Mouse (Mus musculus) hindbrain, postnatal 0 days (tissue): ENCODE results near the gene Sec14l1. TPM values are rescaled to one million over a fixed set of nuclear protein-coding genes. Genes with fewer than 3 reads are reported as not detected.
A peak's percentile ranks its signal among the peaks of the same experiment; 100 is the strongest.

Experiments used
- ATAC-seq: fragments of 200-750 bp; cut with Nextera tagmentation; 2 replicates; pipeline ENCODE4 v1.8.0; 2017; ENCODE audit warnings: mild to moderate bottlenecking, moderate TSS enrichment, moderate library complexity
- DNase-seq: peaks from one replicate; pipeline ENCODE4 v3.0.0-alpha.2; 2015; ENCODE audit warnings: low spot score
- H3K27ac ChIP-seq: fragments of 300-500 bp; sonication (generic); 2 replicates; pipeline ENCODE4 v1.5.1; 2014; ENCODE audit warnings: mild to moderate bottlenecking
- H3K27me3 ChIP-seq: fragments of 300-500 bp; sonication (generic); 2 replicates; pipeline ENCODE4 v1.6.1; 2014; ENCODE audit warnings: low read length, mixed read lengths; ENCODE audit not compliant: insufficient read depth
- H3K36me3 ChIP-seq: fragments of 300-500 bp; sonication (generic); 2 replicates; pipeline ENCODE4 v1.6.1; 2014; ENCODE audit warnings: low read length, mixed read lengths; ENCODE audit not compliant: insufficient read depth
- H3K4me1 ChIP-seq: fragments of 300-500 bp; sonication (generic); 2 replicates; pipeline ENCODE4 v1.6.1; 2014; ENCODE audit warnings: antibody characterized with exemption, low read length, mixed read lengths; ENCODE audit not compliant: insufficient read depth
- H3K4me2 ChIP-seq: fragments of 300-500 bp; sonication (generic); 2 replicates; pipeline ENCODE4 v1.6.1; 2014; ENCODE audit warnings: low read depth, mild to moderate bottlenecking, low read length, moderate library complexity, mixed read lengths
- H3K4me3 ChIP-seq: fragments of 300-500 bp; sonication (generic); 2 replicates; pipeline ENCODE4 v1.5.1; 2014; ENCODE audit warnings: low read length
- H3K9ac ChIP-seq: fragments of 300-500 bp; sonication (generic); replicated peaks from 2 replicates; pipeline ENCODE4 v1.6.1; 2014; ENCODE audit warnings: mild to moderate bottlenecking, low read length, moderate library complexity, mixed read lengths
- H3K9me3 ChIP-seq: fragments of 300-500 bp; sonication (generic); 2 replicates; pipeline ENCODE4 v1.6.1; 2016; ENCODE audit warnings: low read length, mixed read lengths
- CTCF ChIP-seq: IDR thresholded peaks from 2 replicates; pipeline ENCODE4 v1.5.1; 2016; ENCODE audit warnings: antibody characterized with exemption, control low read depth, low read depth
- WGBS: fragments of 180-500 bp; shearing (Covaris S2); extraction: QIAGEN DNeasy Blood & Tissue Kit; methylation state at CpG from one replicate; pipeline ENCODE4 v1.1.7; 2014; 5-methylcytosine and 5-hydroxymethylcytosine counted together
- polyA plus RNA-seq: library from polyadenylated mRNA; unstranded; fragments of >200 nt; fragmentation: Nextera tagmentation; extraction: Ambion mirVana; gene quantifications from 2 replicates; pipeline ENCODE4 v1.2.1, GENCODE M21; 2015
- total RNA-seq: library from RNA; depleted of rRNA; stranded (reverse); fragments of >200 nt; gene quantifications from 2 replicates; pipeline ENCODE4 v1.2.3, GENCODE M21; 2014

The Sec14l1 gene
- total and polyA plus RNA-seq, 2 experiments from 2014 or later = 47.0 to 74.1 TPM

DNA sequence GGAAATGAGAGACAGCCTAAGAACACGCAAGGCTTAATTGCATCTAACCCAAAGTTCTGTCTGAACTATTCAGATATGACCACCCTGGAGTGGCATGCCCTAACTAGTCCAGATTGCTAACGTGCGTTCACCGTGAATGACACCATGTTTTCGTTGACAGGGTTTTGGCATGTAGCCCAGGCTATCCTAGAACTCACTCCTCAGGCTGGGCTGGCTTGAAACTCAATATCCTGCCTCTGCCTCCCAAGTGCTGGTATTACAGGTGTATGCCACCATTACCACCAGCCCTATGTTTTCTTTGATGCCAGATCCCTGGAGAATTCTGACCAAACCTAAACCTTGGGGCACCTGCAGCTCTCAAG is 45.0 kb downstream of the Sec14l1 start:
- ATAC-seq = no peak
- no peak overlapping the region for H3K4me2 ChIP-seq
- no peak for DNase-seq
- 0 out of 2 replicates have a peak, but pooled peaks cover 4% of the 10 kb centered on the region for H3K4me1 ChIP-seq
- no peak for TF ChIP-seq CTCF
- no peak overlapping the region for H3K27ac ChIP-seq
- H3K9ac ChIP-seq = no peak overlapping the region
- peaks cover 11% of the 10 kb centered on the region; the same call in 1 of the 2 replicates for H3K36me3 ChIP-seq
- no peaks in the 10 kb centered on the region for H3K27me3 ChIP-seq
- no peak overlapping the region for H3K4me3 ChIP-seq
- 45% methylated on average over 5 of the region's 5 CpGs for WGBS
- H3K9me3 ChIP-seq = no peaks in the 10 kb centered on the region

GRCm38 (mm10) chr11:117160791-117161190 is 45.8 kb downstream of the Sec14l1 start:
- 90% methylated on average over 12 of the region's 12 CpGs for WGBS
- H3K27ac ChIP-seq = no peak overlapping the region
- no peaks in the 10 kb centered on the region for H3K9me3 ChIP-seq
- DNase-seq (no peak), ATAC-seq (no peak)
- H3K4me3 ChIP-seq = no peak overlapping the region
- no peak overlapping the region for H3K9ac ChIP-seq
- no peak overlapping the region for H3K4me2 ChIP-seq
- H3K27me3 ChIP-seq = no peaks in the 10 kb centered on the region
- 0 out of 2 replicates have a peak, but pooled peaks cover 4% of the 10 kb centered on the region for H3K4me1 ChIP-seq
- H3K36me3 ChIP-seq = peaks cover 2% of the 10 kb centered on the region; the same call in 1 of the 2 replicates
- TF ChIP-seq CTCF = no peak

DNA sequence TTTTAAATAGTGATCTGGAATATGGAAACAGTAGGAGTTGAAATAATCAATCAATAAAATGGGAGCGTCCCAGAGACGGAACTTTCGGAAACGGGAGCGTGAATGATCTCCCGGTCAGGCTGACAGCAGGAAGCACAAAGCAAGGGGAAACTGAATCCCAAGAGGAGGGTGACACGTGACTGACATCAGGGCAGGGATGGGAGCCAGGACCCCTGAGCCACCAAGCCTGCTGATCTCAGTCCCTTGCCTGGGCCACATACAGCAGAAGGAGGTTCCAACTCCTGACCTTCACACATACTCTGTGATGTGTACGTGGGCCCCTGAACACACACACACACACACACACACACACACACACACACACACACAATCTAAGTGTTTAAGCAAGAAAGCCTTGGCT is 46.6 kb downstream of the Sec14l1 start:
- Histone ChIP-seq H3K27me3 (no peaks in the 10 kb centered on the region), H3K9ac (no peak overlapping the region), H3K27ac (no peak overlapping the region), H3K4me2 (no peak overlapping the region), H3K9me3 (no peaks in the 10 kb centered on the region), H3K36me3 (no peaks in the 10 kb centered on the region; the same call in 1 of the 2 replicates), H3K4me1 (0 out of 2 replicates have a peak, but pooled peaks cover 4% of the 10 kb centered on the region), H3K4me3 (no peak overlapping the region)
- DNase-seq (no peak), ATAC-seq (no peak)
- WGBS = 65% methylated on average over 8 of the region's 8 CpGs
- no peak for TF ChIP-seq CTCF

DNA sequence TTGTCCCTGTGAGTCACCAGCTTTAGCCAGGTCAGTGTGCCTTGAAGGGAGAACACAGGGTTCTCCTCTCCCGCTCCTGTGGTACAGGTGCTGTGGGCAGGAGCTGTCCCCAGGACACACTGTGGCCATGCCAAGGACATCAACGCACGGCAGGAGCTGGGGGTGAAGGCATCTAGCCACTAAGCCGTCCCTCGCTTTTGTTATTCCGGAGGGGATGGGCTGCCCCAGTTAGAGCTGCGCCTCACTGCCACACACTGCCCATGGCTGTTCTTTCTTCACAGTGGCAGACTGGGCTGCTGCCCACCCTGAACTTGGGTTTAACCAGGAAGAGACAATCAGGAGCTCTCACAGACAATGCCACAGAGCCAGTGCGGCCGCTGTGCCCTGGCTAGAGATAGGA is 48.1 kb downstream of the Sec14l1 start:
- Histone ChIP-seq H3K27me3 (no peaks in the 10 kb centered on the region), H3K4me3 (no peak overlapping the region), H3K4me2 (no peak overlapping the region), H3K9ac (no peak overlapping the region), H3K9me3 (no peaks in the 10 kb centered on the region), H3K4me1 (0 out of 2 replicates have a peak, but pooled peaks cover 4% of the 10 kb centered on the region), H3K27ac (no peak overlapping the region), H3K36me3 (no peaks in the 10 kb centered on the region)
- DNase-seq = no peak
- no peak for ATAC-seq
- no peak for TF ChIP-seq CTCF
- 58% methylated on average over 9 of the region's 9 CpGs for WGBS

- no peak for ATAC-seq
- H3K9me3 ChIP-seq = no peaks in the 10 kb centered on the region
- TF ChIP-seq CTCF = no peak
- H3K4me3 ChIP-seq = no peak overlapping the region
- H3K27ac ChIP-seq = no peak overlapping the region
- no peak for DNase-seq
- no peaks in the 10 kb centered on the region for H3K4me1 ChIP-seq
- H3K27me3 ChIP-seq = no peaks in the 10 kb centered on the region
- no peak overlapping the region for H3K4me2 ChIP-seq
- no peaks in the 10 kb centered on the region for H3K36me3 ChIP-seq
- WGBS = 82% methylated on average over 6 of the region's 6 CpGs
- no peak overlapping the region for H3K9ac ChIP-seq
These were observed 48.8 kb downstream of the Sec14l1 start for GRCm38 (mm10) chr11:117163771-117164170.

GRCm38 (mm10) chr11:117168278-117169087 is 53.5 kb downstream of the Sec14l1 start:
- H3K27ac ChIP-seq = peak overlapping the region; percentile 36; the same call in 1 of the 2 replicates
- H3K27me3 ChIP-seq = no peaks in the 10 kb centered on the region
- peak; percentile 65 for DNase-seq
- ATAC-seq = peak; percentile 38; the same call in 1 of the 2 replicates
- no peak overlapping the region for H3K9ac ChIP-seq
- no peak overlapping the region for H3K4me3 ChIP-seq
- 69% methylated on average over 20 of the region's 20 CpGs for WGBS
- peaks cover 3% of the 10 kb centered on the region; the same call in 1 of the 2 replicates for H3K4me1 ChIP-seq
- no peak for TF ChIP-seq CTCF
- no peak overlapping the region for H3K4me2 ChIP-seq
- no peaks in the 10 kb centered on the region for H3K36me3 ChIP-seq
- no peaks in the 10 kb centered on the region for H3K9me3 ChIP-seq
